Mouse (Mus musculus): ENCODE data around the gene Crb3. TPM values are rescaled to one million over a fixed set of nuclear protein-coding genes. Genes with fewer than 3 reads are reported as not detected.

The Crb3 gene
- polyA plus RNA-seq, 1 experiment from 2014 or later = 69.1 TPM

GRCm38 (mm10) chr17:57112768-57113474 lies 54.0 kb downstream of the Crb3 start:
- WGBS = 71% methylated on average over 10 of the region's 10 CpGs
- ATAC-seq (ENCODE audit: low FRiP score, low TSS enrichment) = no peak
- H3K27me3 ChIP-seq (ENCODE audit: insufficient read depth, low read length) = no peaks in the 10 kb centered on the region

More at GRCm38 (mm10) chr17:57112768-57113474, 54.0 kb downstream of the Crb3 start:
- no peak overlapping the region for H3K27ac ChIP-seq (ENCODE audit: low read length)
- H3K36me3 ChIP-seq (ENCODE audit: insufficient read depth, low read length) = no peaks in the 10 kb centered on the region
- H3K9me3 ChIP-seq (ENCODE audit: low read length) = no peaks in the 10 kb centered on the region
- no peak overlapping the region for H3K9ac ChIP-seq (replicated peaks; ENCODE audit: low read length)
- no peaks in the 10 kb centered on the region for H3K4me1 ChIP-seq (ENCODE audit: insufficient read depth, low read length)
- H3K4me3 ChIP-seq (ENCODE audit: low read length) = no peak overlapping the region
- H3K4me2 ChIP-seq (replicated peaks; ENCODE audit: low read depth, low read length) = no peak overlapping the region

Other genes starting within 250 kb of the Crb3 start
- gene Rfx2, start 228.1 kb upstream of the Crb3 start, polyA plus RNA-seq (2015; fragmentation: Nextera tagmentation; extraction: Ambion mirVana) = 3.4 and 4.4 TPM in 2 replicates
- gene Acsbg2, start 184.7 kb upstream of the Crb3 start, polyA plus RNA-seq (2015; fragmentation: Nextera tagmentation; extraction: Ambion mirVana) = not detected in 2 replicates
- 0.24 and 0.58 TPM in 2 replicates for gene 1700061G19Rik, start 183.6 kb upstream of the Crb3 start, polyA plus RNA-seq (2015; fragmentation: Nextera tagmentation; extraction: Ambion mirVana)
- 43.9 and 53.1 TPM in 2 replicates for gene Mllt1, start 123.7 kb upstream of the Crb3 start, polyA plus RNA-seq (2015; fragmentation: Nextera tagmentation; extraction: Ambion mirVana)
- gene Acer1, start 77.0 kb upstream of the Crb3 start, polyA plus RNA-seq (2015; fragmentation: Nextera tagmentation; extraction: Ambion mirVana) = not detected in 2 replicates
- 175 and 178 TPM in 2 replicates for gene Clpp, start 68.8 kb upstream of the Crb3 start, polyA plus RNA-seq (2015; fragmentation: Nextera tagmentation; extraction: Ambion mirVana)
- gene Alkbh7, start 61.8 kb upstream of the Crb3 start, polyA plus RNA-seq (2015; fragmentation: Nextera tagmentation; extraction: Ambion mirVana) = 57.4 and 58.0 TPM in 2 replicates
- 0.64 TPM in 1 of 2 replicates, not detected in the other for gene Pspn, start 59.1 kb upstream of the Crb3 start, polyA plus RNA-seq (2015; fragmentation: Nextera tagmentation; extraction: Ambion mirVana)
- gene Gtf2f1, start 47.8 kb upstream of the Crb3 start, polyA plus RNA-seq (2015; fragmentation: Nextera tagmentation; extraction: Ambion mirVana) = 71.4 and 74.0 TPM in 2 replicates
- 0.78 and 0.80 TPM in 2 replicates for gene Gm17949, start 47.6 kb upstream of the Crb3 start, polyA plus RNA-seq (2015; fragmentation: Nextera tagmentation; extraction: Ambion mirVana)
- gene Khsrp, start 27.6 kb upstream of the Crb3 start, polyA plus RNA-seq (2015; fragmentation: Nextera tagmentation; extraction: Ambion mirVana) = 25.6 and 27.9 TPM in 2 replicates
- gene Slc25a41, start 17.5 kb upstream of the Crb3 start, polyA plus RNA-seq (2015; fragmentation: Nextera tagmentation; extraction: Ambion mirVana) = not detected in 2 replicates
- gene Slc25a23, start 758 bp downstream of the Crb3 start, polyA plus RNA-seq (2015; fragmentation: Nextera tagmentation; extraction: Ambion mirVana) = 11.2 and 14.0 TPM in 2 replicates
- 5.6 and 6.8 TPM in 2 replicates for gene Dennd1c, start 19.4 kb downstream of the Crb3 start, polyA plus RNA-seq (2015; fragmentation: Nextera tagmentation; extraction: Ambion mirVana)
- gene Tubb4a, start 28.7 kb downstream of the Crb3 start, polyA plus RNA-seq (2015; fragmentation: Nextera tagmentation; extraction: Ambion mirVana) = 25.2 and 31.8 TPM in 2 replicates
- 9.9 and 11.7 TPM in 2 replicates for gene Tnfsf9, start 46.2 kb downstream of the Crb3 start, polyA plus RNA-seq (2015; fragmentation: Nextera tagmentation; extraction: Ambion mirVana)
- not detected in 2 replicates for gene Cd70, start 90.7 kb downstream of the Crb3 start, polyA plus RNA-seq (2015; fragmentation: Nextera tagmentation; extraction: Ambion mirVana)
- 0.09 and 0.19 TPM in 2 replicates for gene Tnfsf14, start 135.1 kb downstream of the Crb3 start, polyA plus RNA-seq (2015; fragmentation: Nextera tagmentation; extraction: Ambion mirVana)
- gene C3, start 169.0 kb downstream of the Crb3 start, polyA plus RNA-seq (2015; fragmentation: Nextera tagmentation; extraction: Ambion mirVana) = 1.1 and 2.4 TPM in 2 replicates
- 39.0 and 42.8 TPM in 2 replicates for gene Gpr108, start 189.3 kb downstream of the Crb3 start, polyA plus RNA-seq (2015; fragmentation: Nextera tagmentation; extraction: Ambion mirVana)
- 52.6 and 55.0 TPM in 2 replicates for gene Trip10, start 190.3 kb downstream of the Crb3 start, polyA plus RNA-seq (2015; fragmentation: Nextera tagmentation; extraction: Ambion mirVana)
- gene Vav1, start 220.0 kb downstream of the Crb3 start, polyA plus RNA-seq (2015; fragmentation: Nextera tagmentation; extraction: Ambion mirVana) = 1.4 and 2.0 TPM in 2 replicates